Mouse (Mus musculus) telencephalon, adult 2 months (tissue): ENCODE results near the gene Bicral.

Experiments used
- DNase-seq: peaks from one replicate; pipeline ENCODE4 v3.0.0-alpha.2; 2011; ENCODE audit warnings: low read depth, low spot score

Bicral gene

GRCm38 (mm10) chr17:46758753-46759152 is 99.5 kb downstream of the Bicral start:
- DNase-seq: no peak

GRCm38 (mm10) chr17:46751794-46752556 is 106.3 kb downstream of the Bicral start, which contains the start of gene Cnpy3:
Gene Cnpy3, minus strand, starts transcription at chr17:46752214.
- DNase-seq: peak; percentile 99

GRCm38 (mm10) chr17:46751056-46751793 is 107.1 kb downstream of the Bicral start:
- peak; percentile 50 for DNase-seq

- no peak for DNase-seq
Measured at GRCm38 (mm10) chr17:46750580-46750979, 107.7 kb downstream of the Bicral start.

GRCm38 (mm10) chr17:46749282-46749681 is 109.0 kb downstream of the Bicral start:
- DNase-seq: no peak
